Mouse (Mus musculus) neural tube, embryonic 15.5 days (tissue): ENCODE data around the gene Kif11. TPM values are rescaled to one million over a fixed set of nuclear protein-coding genes. Genes with fewer than 3 reads are reported as not detected.

ENCODE experiments used
- ATAC-seq: fragments of 200-750 bp; cut with Nextera tagmentation; 2 replicates; pipeline ENCODE4 v1.8.0; 2017; ENCODE audit warnings: mild to moderate bottlenecking, moderate TSS enrichment, moderate library complexity; ENCODE audit not compliant: low FRiP score
- H3K27ac ChIP-seq: fragments of 300-500 bp; sonication (generic); replicated peaks from 2 replicates; pipeline ENCODE4 v1.5.1; 2015; ENCODE audit warnings: mild to moderate bottlenecking, inconsistent platforms
- H3K27me3 ChIP-seq: fragments of 300-500 bp; sonication (generic); replicated peaks from 2 replicates; pipeline ENCODE4 v1.6.1; 2015; ENCODE audit warnings: inconsistent platforms
- H3K36me3 ChIP-seq: fragments of 300-500 bp; sonication (generic); 2 replicates; pipeline ENCODE4 v1.6.1; 2015; ENCODE audit warnings: inconsistent platforms
- H3K4me1 ChIP-seq: fragments of 300-500 bp; sonication (generic); 2 replicates; pipeline ENCODE4 v1.6.1; 2015; ENCODE audit warnings: inconsistent platforms
- H3K4me2 ChIP-seq: fragments of 300-500 bp; sonication (generic); 2 replicates; pipeline ENCODE4 v1.6.1; 2015; ENCODE audit warnings: inconsistent platforms, mild to moderate bottlenecking, moderate library complexity
- H3K4me3 ChIP-seq: fragments of 300-500 bp; sonication (generic); replicated peaks from 2 replicates; pipeline ENCODE4 v1.5.1; 2015; ENCODE audit warnings: mild to moderate bottlenecking, inconsistent platforms
- H3K9ac ChIP-seq: fragments of 300-500 bp; sonication (generic); replicated peaks from 2 replicates; pipeline ENCODE4 v1.6.1; 2015; ENCODE audit warnings: mild to moderate bottlenecking, inconsistent platforms
- H3K9me3 ChIP-seq: fragments of 300-500 bp; sonication (generic); replicated peaks from 2 replicates; pipeline ENCODE4 v1.6.1; 2016; ENCODE audit warnings: inconsistent platforms
- WGBS: fragments of 180-500 bp; shearing (Covaris S2); methylation state at CpG from one replicate; pipeline ENCODE4 v1.1.7; 2015; ENCODE audit warnings: mixed read lengths; 5-methylcytosine and 5-hydroxymethylcytosine counted together
- polyA plus RNA-seq: library from polyadenylated mRNA; unstranded; fragments of >200 nt; fragmentation: Nextera tagmentation; extraction: Ambion mirVana; gene quantifications from 2 replicates; pipeline ENCODE4 v1.2.1, GENCODE M21; 2015

The Kif11 gene
- polyA plus RNA-seq, 1 experiment from 2014 or later: 6.3 TPM

DNA sequence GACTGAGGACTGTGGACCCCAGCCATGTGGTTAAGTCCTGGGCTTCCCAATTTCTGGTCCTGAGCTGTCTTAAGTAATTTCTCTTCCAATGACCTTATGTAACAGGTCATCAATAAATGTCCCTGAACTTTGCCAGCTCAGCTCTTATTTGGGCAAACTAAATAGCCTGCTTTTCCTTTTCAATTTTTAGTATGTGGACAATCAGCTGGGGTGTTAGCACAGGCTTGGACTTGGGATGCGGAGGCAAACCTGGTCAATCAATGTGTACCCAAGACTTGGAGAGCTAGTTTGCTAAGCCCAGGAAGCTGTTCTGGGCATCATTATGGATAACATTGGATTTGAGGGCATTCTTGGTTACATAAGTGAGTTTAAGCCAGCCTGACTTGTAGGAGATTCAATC lies 79.8 kb downstream of the Kif11 start:
- WGBS: 98% methylated on average over 1 of the region's 1 CpGs
- ATAC-seq: no peak
- H3K4me1 ChIP-seq: peaks cover 5% of the 10 kb centered on the region; the same call in 1 of the 2 replicates
- no peak overlapping the region for H3K27ac ChIP-seq
- H3K9me3 ChIP-seq: no peaks in the 10 kb centered on the region
- H3K4me3 ChIP-seq: no peak overlapping the region
- H3K27me3 ChIP-seq: no peaks in the 10 kb centered on the region
- H3K36me3 ChIP-seq: no peaks in the 10 kb centered on the region
- no peak overlapping the region for H3K4me2 ChIP-seq
- no peak overlapping the region for H3K9ac ChIP-seq

DNA sequence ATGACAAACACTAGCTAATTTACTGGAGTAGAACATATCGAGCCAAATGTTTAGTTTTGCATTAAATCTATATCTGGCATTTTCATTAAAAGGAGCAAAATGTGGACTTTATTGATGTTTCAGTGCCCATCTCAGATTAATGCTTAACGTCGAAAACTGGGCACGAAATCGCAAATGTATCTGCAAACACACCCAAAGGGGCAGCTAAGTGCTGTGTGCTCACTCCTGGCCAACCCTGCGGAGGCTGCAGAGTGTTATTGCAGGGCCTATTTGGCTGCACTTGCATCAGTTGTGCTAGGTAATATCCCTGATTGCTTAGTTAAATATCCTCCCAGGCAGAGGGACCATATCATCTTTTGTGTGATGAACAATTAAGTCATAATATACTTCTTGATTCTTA lies 81.8 kb downstream of the Kif11 start:
- 0 out of 2 replicates have a peak, but pooled peaks have one; percentile 65 for ATAC-seq
- Histone ChIP-seq H3K4me1 (peaks cover 5% of the 10 kb centered on the region; the same call in 1 of the 2 replicates), H3K27ac (no peak overlapping the region), H3K4me2 (no peak overlapping the region), H3K4me3 (no peak overlapping the region), H3K27me3 (no peaks in the 10 kb centered on the region), H3K9ac (no peak overlapping the region), H3K36me3 (no peaks in the 10 kb centered on the region), H3K9me3 (no peaks in the 10 kb centered on the region)
- WGBS: 46% methylated on average over 6 of the region's 6 CpGs

- no peaks in the 10 kb centered on the region for H3K27me3 ChIP-seq
- H3K4me3 ChIP-seq: no peak overlapping the region
- no peaks in the 10 kb centered on the region for H3K36me3 ChIP-seq
- no peaks in the 10 kb centered on the region for H3K4me1 ChIP-seq
- H3K9me3 ChIP-seq: no peaks in the 10 kb centered on the region
- ATAC-seq: no peak
- no peak overlapping the region for H3K4me2 ChIP-seq
- H3K27ac ChIP-seq: no peak overlapping the region
- 94% methylated on average over 3 of the region's 3 CpGs for WGBS
- H3K9ac ChIP-seq: no peak overlapping the region
Measured at GRCm38 (mm10) chr19:37466403-37466802, 90.2 kb downstream of the Kif11 start.

GRCm38 (mm10) chr19:37466978-37467377 lies 90.8 kb downstream of the Kif11 start:
- 89% methylated on average over 5 of the region's 5 CpGs for WGBS
- Histone ChIP-seq H3K4me2 (no peak overlapping the region), H3K27ac (no peak overlapping the region), H3K9ac (no peak overlapping the region), H3K4me3 (no peak overlapping the region), H3K36me3 (no peaks in the 10 kb centered on the region), H3K4me1 (no peaks in the 10 kb centered on the region), H3K9me3 (no peaks in the 10 kb centered on the region), H3K27me3 (no peaks in the 10 kb centered on the region)
- ATAC-seq: no peak

GRCm38 (mm10) chr19:37468841-37469566 lies 92.8 kb downstream of the Kif11 start:
- no peak overlapping the region for H3K27ac ChIP-seq
- H3K4me1 ChIP-seq: no peaks in the 10 kb centered on the region
- no peak overlapping the region for H3K4me2 ChIP-seq
- no peak for ATAC-seq
- H3K9me3 ChIP-seq: no peaks in the 10 kb centered on the region
- no peaks in the 10 kb centered on the region for H3K27me3 ChIP-seq
- no peaks in the 10 kb centered on the region for H3K36me3 ChIP-seq
- WGBS: 47% methylated on average over 6 of the region's 6 CpGs
- H3K4me3 ChIP-seq: no peak overlapping the region
- H3K9ac ChIP-seq: no peak overlapping the region

Other genes starting within 250 kb of the Kif11 start
- gene March5, start 168.9 kb upstream of the Kif11 start, polyA plus RNA-seq: 98.7 and 104 TPM in 2 replicates
- 11.0 and 12.0 TPM in 2 replicates for gene Cpeb3, start 167.8 kb upstream of the Kif11 start, polyA plus RNA-seq
- 47.2 and 54.6 TPM in 2 replicates for gene Ide, start 38.6 kb upstream of the Kif11 start, polyA plus RNA-seq
- gene Hhex, start 58.4 kb downstream of the Kif11 start, polyA plus RNA-seq: 6.1 and 7.2 TPM in 2 replicates
- gene Exoc6, start 174.0 kb downstream of the Kif11 start, polyA plus RNA-seq: 19.7 and 20.3 TPM in 2 replicates